Mouse (Mus musculus) thymus, adult 2 months (tissue): ENCODE results near the gene Prkcsh. TPM values are rescaled to one million over a fixed set of nuclear protein-coding genes. Genes with fewer than 3 reads are reported as not detected.
A peak's percentile ranks its signal among the peaks of the same experiment; 100 is the strongest.

Source experiments
- DNase-seq: peaks from one replicate; pipeline ENCODE4 v3.0.0; 2021
- H3K27ac ChIP-seq: fragments of 200-500 bp; 2 replicates; pipeline ENCODE4 v1.5.1; 2012; ENCODE audit warnings: low read length, control low read depth; ENCODE audit not compliant: control insufficient read depth, insufficient read depth
- H3K27me3 ChIP-seq: fragments of 200-500 bp; 2 replicates; pipeline ENCODE4 v1.6.1; 2012; ENCODE audit warnings: mild to moderate bottlenecking, low read length, moderate library complexity, mixed read lengths; ENCODE audit not compliant: control insufficient read depth, insufficient read depth
- H3K36me3 ChIP-seq: fragments of 200-500 bp; 2 replicates; pipeline ENCODE4 v1.6.1; 2012; ENCODE audit warnings: mild to moderate bottlenecking, low read length, moderate library complexity; ENCODE audit not compliant: control insufficient read depth, insufficient read depth
- H3K4me1 ChIP-seq: fragments of 200-500 bp; replicated peaks from 2 replicates; pipeline ENCODE4 v1.6.1; 2012; ENCODE audit warnings: low read length; ENCODE audit not compliant: control insufficient read depth, insufficient read depth
- H3K4me3 ChIP-seq: fragments of 200-500 bp; 2 replicates; pipeline ENCODE4 v1.5.1; 2012; ENCODE audit warnings: mild to moderate bottlenecking, low read length, control low read depth, moderate library complexity; ENCODE audit not compliant: control insufficient read depth, insufficient read depth
- CTCF ChIP-seq: fragments of 200-500 bp; IDR thresholded peaks from 2 replicates; pipeline ENCODE4 v1.5.1; 2012; ENCODE audit warnings: mild to moderate bottlenecking, control low read depth, low read length, moderate library complexity, borderline replicate concordance; ENCODE audit not compliant: control insufficient read depth, poor library complexity, insufficient read depth; ENCODE audit errors: extremely low read depth
- POLR2A ChIP-seq: fragments of 200-500 bp; IDR thresholded peaks from 2 replicates; pipeline ENCODE4 v1.6.1; 2012; ENCODE audit warnings: mild to moderate bottlenecking, low read length, control low read depth, moderate library complexity; ENCODE audit not compliant: control insufficient read depth, poor library complexity, insufficient read depth; ENCODE audit errors: extremely low read depth
- WGBS: fragments of 180-500 bp; shearing (Covaris S2); methylation state at CpG from one replicate; pipeline ENCODE4 v1.1.7; 2018; 5-methylcytosine and 5-hydroxymethylcytosine counted together
- polyA plus RNA-seq: library from polyadenylated mRNA; depleted of rRNA; stranded (reverse); fragments of >200 nt; gene quantifications from 2 replicates; pipeline ENCODE4 v1.2.3, GENCODE M21; 2012

The Prkcsh gene
- polyA plus RNA-seq, 1 experiment, result 109 TPM

DNA sequence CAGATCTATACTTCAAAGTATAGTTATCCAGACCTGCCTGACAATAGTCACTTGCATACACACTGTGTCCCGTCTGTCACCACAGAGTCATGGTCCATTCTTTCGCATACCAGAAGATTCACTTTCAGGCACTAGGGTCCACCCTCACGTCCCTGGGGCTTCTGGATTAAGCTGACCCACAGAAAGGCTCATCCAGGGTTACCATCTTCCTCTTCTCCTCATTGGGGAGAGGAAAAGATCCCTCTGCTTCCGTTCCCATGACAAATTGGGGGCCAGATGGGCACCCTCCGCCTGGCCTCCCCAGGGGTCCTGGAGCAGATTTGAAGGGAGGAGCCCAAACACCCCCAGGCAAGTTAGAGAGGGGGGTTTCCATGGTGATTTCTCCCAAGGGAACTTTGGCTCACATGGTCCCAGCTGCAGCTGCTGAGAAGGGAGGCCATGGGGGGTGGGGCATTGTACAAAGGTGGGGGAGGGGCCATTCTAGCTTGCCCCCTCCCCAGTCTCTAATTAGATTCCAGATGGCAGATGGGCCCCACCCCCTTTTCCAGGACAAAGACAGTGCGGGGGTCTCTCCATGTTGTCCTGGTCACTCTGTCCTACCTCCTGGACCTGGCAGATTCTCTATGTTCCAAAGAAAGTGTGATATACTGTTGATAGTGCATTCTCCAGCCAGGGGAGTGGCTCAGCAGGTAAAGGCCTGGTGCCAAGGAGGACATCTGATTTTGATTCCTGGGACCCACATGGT is 32.9 kb downstream of the Prkcsh start:
- no peak for DNase-seq
- no peak for TF ChIP-seq POLR2A
- no peak for TF ChIP-seq CTCF
- 78% methylated on average over 6 of the region's 6 CpGs for WGBS
- Histone ChIP-seq H3K27ac (no peak overlapping the region), H3K27me3 (no peaks in the 10 kb centered on the region), H3K4me1 (no peaks in the 10 kb centered on the region), H3K36me3 (no peaks in the 10 kb centered on the region), H3K4me3 (no peak overlapping the region)

DNA sequence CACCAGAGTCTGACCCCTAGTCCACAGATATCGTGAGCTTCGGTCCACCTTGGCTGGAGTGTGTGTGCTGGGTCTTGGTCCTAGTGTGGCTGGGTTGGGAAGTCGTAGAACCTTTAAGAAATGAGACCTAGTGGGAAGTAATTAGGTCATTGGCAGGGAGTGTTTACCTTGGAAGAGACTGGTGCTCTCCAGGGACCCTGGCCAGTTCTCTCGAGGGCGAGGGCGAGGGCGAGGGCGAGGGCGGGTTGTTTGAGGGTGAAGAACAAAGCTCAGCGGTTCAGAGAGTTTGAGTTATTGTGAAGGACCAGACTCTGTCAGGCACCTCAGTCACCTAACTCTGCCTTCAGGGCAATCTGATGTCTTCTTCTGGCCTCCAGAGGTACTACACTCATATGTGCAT is 35.2 kb downstream of the Prkcsh start:
- Histone ChIP-seq H3K36me3 (no peaks in the 10 kb centered on the region), H3K4me3 (no peak overlapping the region), H3K27me3 (no peaks in the 10 kb centered on the region), H3K27ac (no peak overlapping the region), H3K4me1 (no peaks in the 10 kb centered on the region)
- DNase-seq, result no peak
- TF ChIP-seq CTCF (no peak), POLR2A (no peak)
- WGBS, result 85% methylated on average over 10 of the region's 10 CpGs

- DNase-seq, result no peak
- TF ChIP-seq CTCF (no peak), POLR2A (no peak)
- Histone ChIP-seq H3K4me1 (no peaks in the 10 kb centered on the region), H3K27me3 (no peaks in the 10 kb centered on the region), H3K27ac (no peak overlapping the region), H3K36me3 (no peaks in the 10 kb centered on the region), H3K4me3 (no peak overlapping the region)
- WGBS, result 69% methylated on average over 2 of the region's 2 CpGs
Observed at GRCm38 (mm10) chr9:22041832-22042231, 39.2 kb downstream of the Prkcsh start.

- H3K27ac ChIP-seq, result no peak overlapping the region
- no peak overlapping the region for H3K4me3 ChIP-seq
- H3K4me1 ChIP-seq, result peaks cover 17% of the 10 kb centered on the region
- peaks cover 10% of the 10 kb centered on the region; the same call in 1 of the 2 replicates for H3K27me3 ChIP-seq
- TF ChIP-seq CTCF (no peak), POLR2A (no peak)
- no peaks in the 10 kb centered on the region for H3K36me3 ChIP-seq
- 69% methylated on average over 9 of the region's 9 CpGs for WGBS
- no peak for DNase-seq
Observed at GRCm38 (mm10) chr9:22047329-22047728, 44.7 kb downstream of the Prkcsh start.

GRCm38 (mm10) chr9:22049315-22049714 is 46.7 kb downstream of the Prkcsh start:
- Histone ChIP-seq H3K36me3 (no peaks in the 10 kb centered on the region), H3K4me1 (peaks cover 17% of the 10 kb centered on the region), H3K27ac (no peak overlapping the region), H3K27me3 (peaks cover 10% of the 10 kb centered on the region; the same call in 1 of the 2 replicates), H3K4me3 (no peak overlapping the region)
- 78% methylated on average over 11 of the region's 11 CpGs for WGBS
- no peak for DNase-seq
- TF ChIP-seq POLR2A (no peak), CTCF (no peak)

DNA sequence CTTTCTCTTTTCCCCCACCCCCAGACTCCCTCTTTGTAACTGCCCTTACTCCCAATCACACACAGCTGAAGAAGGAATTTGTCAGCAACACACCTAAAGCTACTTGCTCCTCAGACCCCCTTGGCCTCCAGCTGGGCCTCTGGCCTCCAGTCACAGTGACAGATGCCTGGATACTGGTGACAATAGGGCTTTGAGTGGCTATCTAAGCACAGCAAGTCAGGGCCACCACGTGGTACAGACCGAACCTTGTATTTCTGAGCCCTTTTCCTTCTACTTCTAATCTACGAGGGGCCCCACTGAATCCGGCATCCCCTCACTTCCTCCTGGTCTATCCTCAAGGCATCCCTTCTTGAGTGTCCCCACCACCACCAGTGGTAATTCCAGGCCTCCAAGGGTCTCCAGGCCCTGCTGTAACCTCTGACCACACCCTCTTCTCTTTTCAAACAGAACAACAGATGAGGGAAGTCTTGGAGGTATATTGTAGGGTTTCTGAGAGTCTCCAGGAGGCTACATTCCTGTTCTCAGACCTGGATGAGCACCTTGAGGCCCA is 47.2 kb downstream of the Prkcsh start:
- peaks cover 10% of the 10 kb centered on the region; the same call in 1 of the 2 replicates for H3K27me3 ChIP-seq
- no peak for DNase-seq
- TF ChIP-seq CTCF (no peak), POLR2A (no peak)
- no peak overlapping the region for H3K27ac ChIP-seq
- H3K4me1 ChIP-seq, result peaks cover 21% of the 10 kb centered on the region
- no peak overlapping the region for H3K4me3 ChIP-seq
- WGBS, result 65% methylated on average over 4 of the region's 4 CpGs
- no peaks in the 10 kb centered on the region for H3K36me3 ChIP-seq

DNA sequence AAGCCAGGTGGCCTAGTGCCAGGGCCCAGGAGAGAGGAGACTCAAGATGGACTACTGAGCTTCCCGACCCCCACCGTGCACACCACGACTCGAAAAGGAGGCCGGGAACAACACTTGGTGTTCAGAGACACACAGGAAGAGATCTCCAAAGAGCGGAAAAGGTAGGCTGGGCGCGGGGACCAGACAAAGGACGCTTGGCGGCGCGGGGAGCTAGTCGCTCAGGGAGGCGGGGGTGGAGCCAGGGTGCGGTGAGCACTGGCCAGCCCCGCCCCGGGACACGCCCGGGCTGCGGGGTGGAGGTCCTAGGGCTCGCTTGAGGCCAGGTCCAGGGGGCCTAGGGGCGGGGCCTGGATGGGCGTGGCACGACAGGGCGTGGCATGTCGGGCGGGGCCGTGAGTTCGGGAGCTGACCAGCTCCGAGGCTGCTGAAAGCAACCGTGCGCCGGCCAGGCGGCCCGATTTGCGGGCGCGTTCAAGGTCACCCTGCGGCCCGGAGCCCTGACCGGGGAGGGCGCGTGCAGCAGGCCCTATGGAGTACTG is 47.8 kb downstream of the Prkcsh start:
- Histone ChIP-seq H3K36me3 (no peaks in the 10 kb centered on the region), H3K27ac (no peak overlapping the region), H3K4me3 (no peak overlapping the region), H3K4me1 (peaks cover 21% of the 10 kb centered on the region), H3K27me3 (peaks cover 10% of the 10 kb centered on the region; the same call in 1 of the 2 replicates)
- TF ChIP-seq POLR2A (no peak), CTCF (no peak)
- DNase-seq, result peak; percentile 26
- 5% methylated on average over 43 of the region's 43 CpGs for WGBS
